Mouse (Mus musculus): Measurements from ENCODE around the gene Mark1.

DNA sequence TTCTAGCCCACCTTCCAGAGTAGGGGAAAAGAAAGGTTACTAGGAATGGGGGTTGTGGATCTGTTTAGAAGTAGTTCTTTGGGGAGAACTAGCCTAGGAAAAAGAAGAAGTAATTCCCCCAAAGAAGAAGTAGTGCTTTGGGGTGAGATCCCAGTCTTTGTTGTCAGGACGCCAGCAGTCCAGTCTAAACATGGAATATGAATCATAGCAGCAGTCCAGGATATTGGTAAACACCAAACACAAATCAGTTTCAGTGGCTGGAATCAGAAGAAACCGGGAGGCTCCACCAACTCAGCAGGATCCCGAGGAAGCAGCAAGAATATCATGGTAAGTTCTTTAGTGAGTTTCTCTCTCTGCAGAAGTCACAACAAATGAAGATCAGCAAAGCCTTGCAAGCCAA lies 13.2 kb upstream of the Mark1 start:
- TF ChIP-seq FOSL1 (IDR thresholded peaks at IDR 0.05; ENCODE audit: insufficient read depth, low read length, poor library complexity, severe bottlenecking) (no peak), CTCF (IDR thresholded peaks at IDR 0.05; ENCODE audit: control insufficient read depth, insufficient read depth, insufficient read length) (no peak), CEBPB (IDR thresholded peaks at IDR 0.05; ENCODE audit: low read depth) (no peak), USF1 (IDR thresholded peaks at IDR 0.05; ENCODE audit: low read depth) (no peak), MYOD1 (IDR thresholded peaks at IDR 0.05; ENCODE audit: control insufficient read depth, insufficient read length, low read depth) (no peak), MAX (IDR thresholded peaks at IDR 0.05) (no peak), MYOG (IDR thresholded peaks at IDR 0.05; ENCODE audit: control insufficient read depth, extremely low read depth, insufficient read length) (no peak)

Measured in C2C12 (cell line).